Mouse (Mus musculus) forebrain, embryonic 11.5 days (tissue): ENCODE data around the gene Adcyap1. TPM values are rescaled to one million over a fixed set of nuclear protein-coding genes. Genes with fewer than 3 reads are reported as not detected.
A peak's percentile ranks its signal among the peaks of the same experiment; 100 is the strongest.

Experiments used
- ATAC-seq: fragments of 200-750 bp; cut with Nextera tagmentation; replicated peaks from 2 replicates; pipeline ENCODE4 v1.8.0; 2017; ENCODE audit warnings: moderate TSS enrichment; ENCODE audit not compliant: low FRiP score
- DNase-seq: peaks from one replicate; pipeline ENCODE4 v3.0.0-alpha.2; 2017; ENCODE audit warnings: low spot score
- H3K27ac ChIP-seq: fragments of 300-500 bp; sonication (generic); 2 replicates; pipeline ENCODE4 v1.5.1; 2014; ENCODE audit warnings: low read depth, low read length
- H3K27me3 ChIP-seq: fragments of 300-500 bp; sonication (generic); 2 replicates; pipeline ENCODE4 v1.6.1; 2014; ENCODE audit warnings: mild to moderate bottlenecking, low read length, mixed read lengths; ENCODE audit not compliant: control insufficient read depth, insufficient read depth
- H3K36me3 ChIP-seq: fragments of 300-500 bp; sonication (generic); 2 replicates; pipeline ENCODE4 v1.6.1; 2014; ENCODE audit warnings: mild to moderate bottlenecking, low read length, moderate library complexity, mixed read lengths; ENCODE audit not compliant: control insufficient read depth, insufficient read depth
- H3K4me1 ChIP-seq: fragments of 300-500 bp; sonication (generic); replicated peaks from 2 replicates; pipeline ENCODE4 v1.6.1; 2014; ENCODE audit warnings: low read length, mixed read lengths; ENCODE audit not compliant: control insufficient read depth, insufficient read depth
- H3K4me2 ChIP-seq: fragments of 300-500 bp; sonication (generic); 2 replicates; pipeline ENCODE4 v1.6.1; 2014; ENCODE audit warnings: low read depth, mild to moderate bottlenecking, low read length, moderate library complexity, mixed read lengths; ENCODE audit not compliant: severe bottlenecking
- H3K4me3 ChIP-seq: fragments of 300-500 bp; sonication (generic); 2 replicates; pipeline ENCODE4 v1.5.1; 2014; ENCODE audit warnings: low read depth, low read length
- H3K9ac ChIP-seq: fragments of 300-500 bp; sonication (generic); 2 replicates; pipeline ENCODE4 v1.6.1; 2014; ENCODE audit warnings: low read length
- H3K9me3 ChIP-seq: fragments of 300-500 bp; sonication (generic); 2 replicates; pipeline ENCODE4 v1.6.1; 2016; ENCODE audit warnings: low read length, mixed read lengths; ENCODE audit not compliant: control insufficient read depth
- WGBS: fragments of 180-500 bp; shearing (Covaris S2); extraction: QIAGEN DNeasy Blood & Tissue Kit; methylation state at CpG from one replicate; pipeline ENCODE4 v1.1.7; 2014; 5-methylcytosine and 5-hydroxymethylcytosine counted together
- polyA plus RNA-seq: library from polyadenylated mRNA; unstranded; fragments of >200 nt; fragmentation: Nextera tagmentation; extraction: Ambion mirVana; gene quantifications from 2 replicates; pipeline ENCODE4 v1.2.1, GENCODE M21; 2014

Adcyap1 gene
- polyA plus RNA-seq, result 6.6 and 8.1 TPM in 2 replicates

DNA sequence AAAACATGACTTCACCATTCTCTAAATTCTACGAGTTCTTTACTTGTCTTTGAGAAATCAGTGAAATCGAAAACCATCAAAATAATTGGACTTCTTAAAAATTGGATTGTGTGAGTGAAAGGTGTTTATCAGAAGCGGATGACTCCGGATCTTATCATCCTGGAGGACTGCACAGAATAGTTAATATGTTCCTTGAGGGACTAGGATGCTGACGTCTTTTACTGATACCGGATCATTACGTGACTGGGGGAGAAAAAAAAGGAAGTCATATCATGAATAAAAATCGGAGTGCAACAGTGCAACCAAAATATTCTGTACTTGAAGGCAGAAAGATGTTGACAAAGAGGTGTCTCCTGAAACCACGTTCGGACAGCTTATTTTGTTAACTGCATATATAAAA is at the start of gene Adcyap1:
Adcyap1 (plus strand) TSS at position 301 of the 400 bp plus-strand sequence.
- DNase-seq (no peak), ATAC-seq (no peak)
- Histone ChIP-seq H3K4me2 (peak within 1 kb of the TSS; percentile 56), H3K9ac (no peak within 1 kb of the TSS), H3K4me1 (peaks cover 20% of the 10 kb centered on the region), H3K4me3 (peak within 1 kb of the TSS; percentile 31), H3K36me3 (no peaks in the 10 kb centered on the region), H3K27me3 (peaks cover 43% of the 10 kb centered on the region), H3K9me3 (no peaks in the 10 kb centered on the region), H3K27ac (no peak within 1 kb of the TSS)
- WGBS, result 28% methylated on average over 10 of the region's 10 CpGs

DNA sequence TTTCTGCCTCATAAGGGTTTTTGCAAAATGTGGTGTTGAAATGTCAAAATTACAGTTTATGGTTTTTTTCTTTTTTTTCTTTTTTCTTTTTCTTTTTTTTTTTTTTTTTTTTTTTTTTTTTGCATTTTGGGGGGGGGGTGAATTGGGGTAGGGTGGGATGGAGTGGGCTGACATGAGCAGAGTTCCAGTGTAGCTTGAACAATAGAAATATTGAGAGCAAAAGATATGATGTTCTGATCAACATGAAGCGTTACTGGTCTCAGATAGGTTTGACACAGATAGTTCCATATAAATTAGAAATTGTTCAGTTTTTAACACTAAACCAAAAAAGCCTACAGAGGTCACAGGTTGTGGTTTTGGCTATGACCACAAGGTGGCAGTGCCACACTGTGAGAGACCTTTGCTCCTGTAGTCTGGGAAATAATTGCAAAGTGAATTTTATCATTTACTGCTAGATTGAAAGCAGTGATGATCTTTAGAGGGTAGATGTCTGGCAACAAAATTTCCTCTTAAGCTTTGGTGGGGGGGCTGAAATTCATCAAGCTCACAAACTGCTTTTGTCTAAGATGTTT is 40.5 kb upstream of the Adcyap1 start:
- peak; percentile 83 for ATAC-seq
- peak; percentile 76 for DNase-seq
- Histone ChIP-seq H3K9ac (no peak overlapping the region), H3K27ac (no peak overlapping the region), H3K27me3 (no peaks in the 10 kb centered on the region), H3K9me3 (no peaks in the 10 kb centered on the region), H3K4me1 (no peaks in the 10 kb centered on the region), H3K36me3 (no peaks in the 10 kb centered on the region), H3K4me2 (no peak overlapping the region), H3K4me3 (no peak overlapping the region)
- 37% methylated on average over 1 of the region's 1 CpGs for WGBS

DNA sequence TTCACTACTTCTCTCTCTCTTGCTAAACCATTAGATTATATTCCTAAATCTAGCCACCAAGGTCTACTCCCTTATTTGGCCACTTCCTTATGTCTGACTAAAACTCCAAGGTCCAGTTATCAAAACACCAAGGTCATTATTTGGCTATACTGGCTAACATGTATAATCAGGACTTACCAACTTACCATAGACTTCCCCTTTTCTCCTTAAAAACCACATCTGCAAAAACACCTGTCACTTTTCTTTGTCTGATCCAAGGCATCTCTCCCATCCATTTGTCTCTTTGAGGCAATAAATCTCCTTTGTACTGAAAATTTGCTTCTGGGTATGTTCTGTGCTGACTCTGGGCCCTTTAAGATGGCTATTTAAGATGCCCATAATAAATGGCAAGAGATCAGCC is 29.2 kb upstream of the Adcyap1 start:
- ATAC-seq (no peak), DNase-seq (no peak)
- no peaks in the 10 kb centered on the region for H3K4me1 ChIP-seq
- no peaks in the 10 kb centered on the region for H3K9me3 ChIP-seq
- no peaks in the 10 kb centered on the region for H3K36me3 ChIP-seq
- H3K27ac ChIP-seq, result no peak overlapping the region
- no peak overlapping the region for H3K4me2 ChIP-seq
- H3K9ac ChIP-seq, result no peak overlapping the region
- no peaks in the 10 kb centered on the region for H3K27me3 ChIP-seq
- H3K4me3 ChIP-seq, result no peak overlapping the region

DNA sequence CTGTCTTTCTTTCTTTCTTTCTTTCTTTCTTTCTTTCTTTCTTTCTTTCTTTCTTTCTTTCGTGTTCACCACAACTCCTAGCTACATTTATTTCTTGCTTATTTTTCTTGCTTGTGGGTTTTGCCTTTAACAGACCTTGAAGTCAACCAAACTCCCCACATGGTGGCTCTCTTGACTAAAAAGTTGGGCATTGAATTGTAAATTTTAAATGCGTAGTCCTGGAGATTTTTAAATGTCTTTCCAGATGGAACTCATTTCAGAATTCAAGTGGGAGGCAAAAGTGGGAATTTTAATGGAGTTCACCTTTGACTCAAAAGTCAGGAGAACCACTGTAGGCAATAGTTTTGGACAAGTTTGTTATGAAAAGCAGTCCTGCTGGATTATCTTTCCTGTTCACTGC is 2.0 kb upstream of the Adcyap1 start:
- DNase-seq, result no peak
- Histone ChIP-seq H3K4me1 (peaks cover 11% of the 10 kb centered on the region; the same call in 1 of the 2 replicates), H3K27ac (no peak overlapping the region), H3K36me3 (no peaks in the 10 kb centered on the region), H3K9me3 (no peaks in the 10 kb centered on the region), H3K9ac (no peak overlapping the region), H3K27me3 (peaks cover 29% of the 10 kb centered on the region), H3K4me2 (no peak overlapping the region), H3K4me3 (no peak overlapping the region)
- ATAC-seq, result no peak
- WGBS, result 56% methylated on average over 2 of the region's 2 CpGs

DNA sequence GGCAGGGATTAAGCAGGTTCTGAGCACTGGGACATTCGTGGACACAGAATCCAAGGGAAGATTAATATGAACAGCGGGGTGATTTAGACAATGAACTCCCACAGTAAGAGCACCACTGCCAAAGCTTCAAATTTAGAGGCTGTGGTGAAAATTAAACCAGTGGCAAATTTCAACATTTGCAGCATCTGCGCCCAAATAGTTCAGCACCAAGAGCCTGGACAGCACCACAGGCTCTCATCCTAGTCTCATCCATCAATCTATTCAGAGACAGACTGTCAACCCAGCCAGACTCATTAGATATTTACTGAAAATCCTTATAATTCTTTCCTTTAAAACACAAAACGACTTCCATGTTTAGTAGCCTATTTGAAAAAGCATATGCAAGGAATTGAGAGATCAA is 604 bp upstream of the Adcyap1 start:
- DNase-seq, result peak; percentile 53
- ATAC-seq, result no peak
- peaks cover 20% of the 10 kb centered on the region for H3K4me1 ChIP-seq
- no peaks in the 10 kb centered on the region for H3K9me3 ChIP-seq
- H3K27ac ChIP-seq, result no peak overlapping the region
- H3K36me3 ChIP-seq, result no peaks in the 10 kb centered on the region
- 7% methylated on average over 4 of the region's 4 CpGs for WGBS
- H3K9ac ChIP-seq, result no peak overlapping the region
- H3K4me2 ChIP-seq, result no peak overlapping the region
- H3K27me3 ChIP-seq, result peaks cover 43% of the 10 kb centered on the region
- H3K4me3 ChIP-seq, result no peak overlapping the region

DNA sequence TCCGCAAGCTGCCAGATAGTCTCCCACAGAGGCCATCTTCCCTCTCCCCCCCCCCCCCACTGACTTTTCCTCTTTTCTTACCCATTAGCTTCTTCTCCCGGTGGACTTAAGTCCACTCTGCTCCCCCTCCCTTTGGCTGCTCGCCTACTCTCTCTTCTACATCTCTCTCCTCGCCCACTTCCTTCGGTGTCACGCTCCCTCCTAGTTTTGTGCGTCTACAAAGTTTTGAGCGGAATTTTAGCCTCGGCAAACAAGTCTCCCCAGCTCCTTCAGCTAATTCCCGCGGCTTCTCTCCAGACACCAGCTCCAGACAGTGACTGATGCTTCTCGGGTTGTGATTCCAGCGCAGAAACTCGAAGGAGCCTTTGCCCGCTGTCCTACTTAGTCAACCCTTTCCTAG is 401 bp downstream of the Adcyap1 start:
- Histone ChIP-seq H3K4me1 (peaks cover 20% of the 10 kb centered on the region), H3K4me2 (peak overlapping the region; percentile 56), H3K27ac (no peak overlapping the region), H3K4me3 (peak overlapping the region; percentile 31; the same call in 1 of the 2 replicates), H3K9me3 (no peaks in the 10 kb centered on the region), H3K36me3 (no peaks in the 10 kb centered on the region), H3K9ac (no peak overlapping the region), H3K27me3 (peaks cover 43% of the 10 kb centered on the region)
- DNase-seq (peak; percentile 48), ATAC-seq (no peak)
- WGBS, result 2% methylated on average over 15 of the region's 15 CpGs

DNA sequence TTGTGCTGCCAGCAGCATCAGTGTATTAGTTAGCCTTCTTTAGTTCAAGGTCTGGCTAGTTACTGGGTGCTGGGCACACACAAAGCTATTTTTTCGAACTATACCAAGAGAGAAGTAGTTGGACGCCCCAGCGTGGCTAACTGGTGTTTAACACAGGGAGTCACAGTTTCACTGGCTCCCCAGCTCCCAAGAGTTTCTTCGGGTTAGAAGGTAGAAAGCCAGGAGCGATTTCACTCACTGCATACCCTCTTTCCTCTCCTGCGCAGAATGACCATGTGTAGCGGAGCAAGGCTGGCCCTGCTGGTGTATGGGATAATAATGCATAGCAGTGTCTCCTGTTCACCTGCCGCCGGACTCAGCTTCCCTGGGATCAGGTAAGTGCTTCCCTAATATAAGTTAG is 930 bp downstream of the Adcyap1 start:
- H3K27ac ChIP-seq, result no peak overlapping the region
- no peaks in the 10 kb centered on the region for H3K36me3 ChIP-seq
- no peak for ATAC-seq
- H3K9me3 ChIP-seq, result no peaks in the 10 kb centered on the region
- H3K27me3 ChIP-seq, result peaks cover 43% of the 10 kb centered on the region
- 1% methylated on average over 9 of the region's 9 CpGs for WGBS
- DNase-seq, result peak; percentile 50
- H3K4me3 ChIP-seq, result peak overlapping the region; percentile 31
- peak overlapping the region; percentile 56 for H3K4me2 ChIP-seq
- H3K9ac ChIP-seq, result peak overlapping the region; percentile 41; the same call in 1 of the 2 replicates
- H3K4me1 ChIP-seq, result peaks cover 20% of the 10 kb centered on the region

DNA sequence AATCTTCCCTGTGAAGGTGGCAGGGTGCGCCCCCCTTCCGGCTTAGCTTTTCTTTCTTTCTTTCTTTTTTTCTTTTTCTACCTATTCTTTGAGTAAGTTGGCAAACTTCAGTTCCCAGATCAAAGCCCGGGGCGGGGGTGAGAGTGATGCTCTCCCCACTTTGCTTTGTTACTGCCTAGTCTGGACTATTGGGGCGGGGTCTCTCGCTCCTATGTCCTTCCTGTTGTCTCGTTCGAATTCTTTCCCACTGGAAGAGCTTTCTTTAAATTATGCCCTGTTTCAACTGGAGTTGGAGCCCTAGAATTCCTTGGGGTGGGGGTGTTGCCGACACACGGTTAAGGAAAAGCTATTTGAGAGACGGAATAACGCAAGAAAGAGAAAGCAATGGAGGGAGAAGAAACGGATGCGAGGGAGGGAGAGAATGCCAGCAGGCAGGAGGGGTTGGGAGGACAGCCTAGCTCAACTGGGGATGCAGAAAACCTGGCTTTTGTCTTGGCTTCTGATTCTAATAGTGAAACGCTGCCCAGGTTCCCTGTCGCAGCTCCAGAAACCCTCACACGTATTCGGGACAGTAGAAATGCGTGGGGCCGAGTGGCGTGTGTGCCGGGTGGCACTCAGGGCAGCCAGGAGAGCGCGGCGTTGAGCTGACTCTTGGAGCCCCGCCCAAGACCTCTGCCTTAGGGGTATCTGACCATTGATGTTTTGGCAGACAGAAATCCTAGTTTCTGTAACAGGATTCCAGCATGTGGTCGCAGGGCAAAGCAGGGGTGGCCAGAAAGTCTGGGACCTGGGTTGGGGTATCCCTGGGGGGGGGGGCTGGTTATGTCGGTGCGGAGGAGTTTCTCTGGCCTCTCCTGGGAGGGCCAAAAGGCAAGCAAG is 1.8 kb downstream of the Adcyap1 start:
- Histone ChIP-seq H3K27ac (no peak overlapping the region), H3K36me3 (no peaks in the 10 kb centered on the region), H3K4me3 (peak overlapping the region; percentile 31), H3K27me3 (peaks cover 43% of the 10 kb centered on the region), H3K9ac (peak overlapping the region; percentile 41), H3K4me2 (peak overlapping the region; percentile 56), H3K4me1 (peaks cover 20% of the 10 kb centered on the region), H3K9me3 (no peaks in the 10 kb centered on the region)
- ATAC-seq (no peak), DNase-seq (peak; percentile 56)
- under 1% methylated on average over 29 of the region's 29 CpGs for WGBS
